Mouse (Mus musculus) bone marrow macrophage, adult 2 months (primary cell): Measurements from ENCODE around the gene Ltbp1.

Experiments used
- CTCF ChIP-seq: IDR thresholded peaks from 2 replicates; pipeline ENCODE4 v1.5.1; 2012; ENCODE audit warnings: low read depth, mild to moderate bottlenecking, low read length, moderate library complexity
- POLR2A ChIP-seq: IDR thresholded peaks from 2 replicates; pipeline ENCODE4 v1.6.1; 2012; ENCODE audit warnings: mild to moderate bottlenecking, low read depth, low read length, borderline replicate concordance

DNA sequence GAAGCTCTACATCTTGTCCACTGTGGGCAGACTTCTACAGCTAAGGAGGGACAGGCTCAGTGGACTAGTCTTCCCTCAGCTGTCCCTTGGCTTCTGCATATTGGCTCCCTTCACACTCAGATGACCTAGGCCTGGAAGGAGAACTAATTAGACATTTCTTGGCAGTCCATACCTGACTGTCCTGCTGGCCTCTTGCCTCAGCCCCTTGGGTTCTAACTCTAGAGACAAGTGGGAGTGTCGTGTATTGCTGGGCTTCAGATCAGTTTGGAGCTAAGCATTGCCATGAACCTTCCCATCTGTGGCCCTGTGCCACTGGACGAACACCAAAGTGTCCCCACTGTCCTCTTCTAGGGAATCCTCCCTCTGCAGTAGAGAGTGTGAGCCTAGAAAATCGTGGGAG, 288.4 kb downstream of the Ltbp1 start:
- TF ChIP-seq POLR2A (no peak), CTCF (no peak)
